Comparison of ENCODE assay signal across 8 mouse cellular contexts in genomic region chr4:132884844-132885374, GRCm38 (mm10). TPM values are rescaled to one million over a fixed set of nuclear protein-coding genes. Genes with fewer than 3 reads are reported as not detected.
A peak's percentile ranks its signal among the peaks of the same experiment; 100 is the strongest.
DNase-seq lines count a peak whose midpoint lies in the region; ATAC-seq lines count a peak whose summit lies in the region.

No protein-coding gene starts in this region.

- H3K27ac ChIP-seq in kidney, embryonic 15.5 days, result peak overlapping the region; percentile 90
- peak overlapping the region; percentile 92 for H3K27ac ChIP-seq in embryonic facial prominence, embryonic 10.5 days (replicated peaks)
- H3K27ac ChIP-seq in intestine, embryonic 16.5 days (ENCODE audit: low read length), result peak overlapping the region; percentile 82
- no peak overlapping the region for H3K27ac ChIP-seq in macrophage

- DNase-seq in kidney, adult 18-20 months, result no peak
- DNase-seq in embryonic facial prominence, embryonic 10.5 days (ENCODE audit: low spot score), result peak; percentile 11
- no peak for DNase-seq in thymus, postnatal 4 days
- DNase-seq in spleen, postnatal 4 days (ENCODE audit: low spot score in 2 of 2), result no peak
- no peak for DNase-seq in urinary bladder, postnatal 25 days (ENCODE audit: low spot score)

- H3K27me3 ChIP-seq in kidney, embryonic 15.5 days, result no peaks in the 10 kb centered on the region
- H3K27me3 ChIP-seq in embryonic facial prominence, embryonic 10.5 days (replicated peaks; ENCODE audit: low read depth, poor library complexity, severe bottlenecking), result no peaks in the 10 kb centered on the region
- no peaks in the 10 kb centered on the region for H3K27me3 ChIP-seq in intestine, embryonic 16.5 days (replicated peaks; ENCODE audit: control insufficient read depth, insufficient read depth, low read length)

- H3K9me3 ChIP-seq in kidney, embryonic 15.5 days (replicated peaks), result no peaks in the 10 kb centered on the region
- no peaks in the 10 kb centered on the region for H3K9me3 ChIP-seq in embryonic facial prominence, embryonic 10.5 days
- H3K9me3 ChIP-seq in intestine, embryonic 16.5 days (ENCODE audit: control insufficient read depth, low read length), result no peaks in the 10 kb centered on the region

- H3K36me3 ChIP-seq in kidney, embryonic 15.5 days, result peaks cover 3% of the 10 kb centered on the region; the same call in 1 of the 2 replicates
- peaks cover 14% of the 10 kb centered on the region for H3K36me3 ChIP-seq in embryonic facial prominence, embryonic 10.5 days (replicated peaks)
- H3K36me3 ChIP-seq in intestine, embryonic 16.5 days (ENCODE audit: control insufficient read depth, insufficient read depth, low read length), result no peaks in the 10 kb centered on the region
- peaks cover 16% of the 10 kb centered on the region; the same call in 1 of the 2 replicates for H3K36me3 ChIP-seq in macrophage (ENCODE audit: inconsistent target)

- peak overlapping the region; percentile 80 for H3K9ac ChIP-seq in kidney, embryonic 15.5 days
- H3K9ac ChIP-seq in intestine, embryonic 16.5 days (ENCODE audit: low read depth, low read length), result peak overlapping the region; percentile 97

- 10% methylated on average over 9 of the region's 9 CpGs for WGBS in kidney, embryonic 15.5 days
- WGBS in embryonic facial prominence, embryonic 10.5 days, result 16% methylated on average over 9 of the region's 9 CpGs
- 9% methylated on average over 9 of the region's 9 CpGs for WGBS in intestine, embryonic 16.5 days
- WGBS in macrophage (ENCODE audit: missing documents), result 20% methylated on average over 9 of the region's 9 CpGs

- ATAC-seq in kidney, embryonic 15.5 days (replicated peaks; ENCODE audit: low FRiP score), result no peak
- ATAC-seq in intestine, embryonic 16.5 days, result no peak; the same call in 1 of the 2 replicates

- H3K4me3 ChIP-seq in kidney, embryonic 15.5 days (replicated peaks), result peak overlapping the region; percentile 69
- peak overlapping the region; percentile 82 for H3K4me3 ChIP-seq in embryonic facial prominence, embryonic 10.5 days
- peak overlapping the region; percentile 99 for H3K4me3 ChIP-seq in intestine, embryonic 16.5 days (ENCODE audit: low read length)
- peak overlapping the region; percentile 77 for H3K4me3 ChIP-seq in macrophage (ENCODE audit: inconsistent target)

- H3K4me2 ChIP-seq in kidney, embryonic 15.5 days, result peak overlapping the region; percentile 90
- peak overlapping the region; percentile 62 for H3K4me2 ChIP-seq in intestine, embryonic 16.5 days (ENCODE audit: low read depth, low read length)

- H3K4me1 ChIP-seq in kidney, embryonic 15.5 days, result peaks cover 20% of the 10 kb centered on the region
- H3K4me1 ChIP-seq in embryonic facial prominence, embryonic 10.5 days, result peaks cover 28% of the 10 kb centered on the region
- peaks cover 11% of the 10 kb centered on the region for H3K4me1 ChIP-seq in intestine, embryonic 16.5 days (ENCODE audit: control insufficient read depth, insufficient read depth, low read length)

- H3K79me2 ChIP-seq in macrophage (ENCODE audit: inconsistent target), result peaks cover 43% of the 10 kb centered on the region

RNA-seq across cellular contexts. Expression of gene Stx12, which starts 0.6 kb away (rescaled TPM):
- polyA plus RNA-seq in kidney, embryonic 15.5 days (2015; fragmentation: Nextera tagmentation; extraction: Ambion mirVana), result 55.9 and 57.7 TPM in 2 replicates
- 53.5 and 58.7 TPM in 2 replicates for polyA plus RNA-seq in embryonic facial prominence, embryonic 10.5 days (2016; fragmentation: Nextera tagmentation; extraction: Ambion mirVana)
- 54.3 and 55.0 TPM in 2 replicates for polyA plus RNA-seq in intestine, embryonic 16.5 days (2015; fragmentation: Nextera tagmentation; extraction: Ambion mirVana)
- 100 to 1,000 TPM in 24 of 26 experiments, 10 to 100 TPM in 2; 96.5 to 197 (median 127) TPM for total RNA-seq in macrophage (2018; cell fraction: chromatin; rRNA removed)
- 10 to 100 TPM; 59.8 to 98.5 (median 80.8) TPM for total RNA-seq in macrophage (2018; cell fraction: cytosol; rRNA removed)
- 100 to 1,000 TPM in 21 of 26 experiments, 10 to 100 TPM in 5; 75.2 to 176 (median 116) TPM for total RNA-seq in macrophage (2018; cell fraction: nucleus; rRNA removed)
- 83.0 to 103 TPM (median 89.1 TPM) in 3 replicates for polyA plus RNA-seq in macrophage (2018)

RNA-seq across cellular contexts. Expression of gene Fam76a, which starts 37.4 kb away (rescaled TPM):
- 35.1 and 35.8 TPM in 2 replicates for polyA plus RNA-seq in kidney, embryonic 15.5 days (2015; fragmentation: Nextera tagmentation; extraction: Ambion mirVana)
- polyA plus RNA-seq in embryonic facial prominence, embryonic 10.5 days (2016; fragmentation: Nextera tagmentation; extraction: Ambion mirVana), result 31.0 and 32.1 TPM in 2 replicates
- 40.5 and 45.6 TPM in 2 replicates for polyA plus RNA-seq in intestine, embryonic 16.5 days (2015; fragmentation: Nextera tagmentation; extraction: Ambion mirVana)
- 10 to 100 TPM; 11.8 to 30.4 (median 22.7) TPM for total RNA-seq in macrophage (2018; cell fraction: chromatin; rRNA removed)
- total RNA-seq in macrophage (2018; cell fraction: cytosol; rRNA removed), result 10 to 100 TPM; 32.4 to 54.6 (median 38.8) TPM
- total RNA-seq in macrophage (2018; cell fraction: nucleus; rRNA removed), result 10 to 100 TPM; 19.3 to 44.5 (median 33.7) TPM
- 29.8 to 49.7 TPM (median 31.3 TPM) in 3 replicates for polyA plus RNA-seq in macrophage (2018)

RNA-seq across cellular contexts. Expression of gene Ppp1r8, which starts 41.9 kb away (rescaled TPM):
- 62.6 and 66.5 TPM in 2 replicates for polyA plus RNA-seq in kidney, embryonic 15.5 days (2015; fragmentation: Nextera tagmentation; extraction: Ambion mirVana)
- polyA plus RNA-seq in embryonic facial prominence, embryonic 10.5 days (2016; fragmentation: Nextera tagmentation; extraction: Ambion mirVana), result 80.3 and 81.8 TPM in 2 replicates
- 50.8 and 60.2 TPM in 2 replicates for polyA plus RNA-seq in intestine, embryonic 16.5 days (2015; fragmentation: Nextera tagmentation; extraction: Ambion mirVana)
- total RNA-seq in macrophage (2018; cell fraction: chromatin; rRNA removed), result 10 to 100 TPM in 22 of 26 experiments, 1 to 10 TPM in 4; 8.5 to 28.9 (median 17.0) TPM
- 10 to 100 TPM in 24 of 26 experiments, 1 to 10 TPM in 2; 9.1 to 26.5 (median 19.4) TPM for total RNA-seq in macrophage (2018; cell fraction: cytosol; rRNA removed)
- total RNA-seq in macrophage (2018; cell fraction: nucleus; rRNA removed), result 10 to 100 TPM in 21 of 26 experiments, 1 to 10 TPM in 5; 8.0 to 30.6 (median 14.2) TPM
- 19.7 to 37.4 TPM (median 26.3 TPM) in 3 replicates for polyA plus RNA-seq in macrophage (2018)
